Mouse (Mus musculus) MEL (cell line): ENCODE data around the gene Cry2. TPM values are rescaled to one million over a fixed set of nuclear protein-coding genes. Genes with fewer than 3 reads are reported as not detected.

Experiments
- DNase-seq: peaks from one replicate; pipeline ENCODE4 v3.0.0; 2011; ENCODE audit warnings: low read depth, low spot score
- H3K27ac ChIP-seq: 2 replicates; pipeline ENCODE4 v1.5.1; 2012; ENCODE audit warnings: low read depth, mild to moderate bottlenecking, control low read depth, low read length, moderate library complexity; ENCODE audit not compliant: control insufficient read depth
- H3K27me3 ChIP-seq, 2 experiments: fragments of 150-350 bp in 1 of 2; sonication (generic) in 1 of 2; 2 replicates each; pipeline ENCODE4 v1.6.1; 2012; ENCODE audit warnings: low read length in 2 of 2, mild to moderate bottlenecking in 2 of 2, improper control_type of control experiment in 1 of 2, moderate library complexity in 1 of 2; ENCODE audit not compliant: insufficient read depth in 2 of 2, control insufficient read depth in 1 of 2
- H3K36me3 ChIP-seq, 2 experiments: 2 replicates each; pipeline ENCODE4 v1.6.1; 2012 to 2014; ENCODE audit warnings: low read length in 2 of 2, improper control_type of control experiment in 1 of 2, inconsistent platforms in 1 of 2, mild to moderate bottlenecking in 1 of 2; ENCODE audit not compliant: insufficient read depth in 2 of 2, control insufficient read depth in 1 of 2
- H3K4me1 ChIP-seq, 2 experiments: fragments of 150-350 bp in 1 of 2; sonication (generic) in 1 of 2; 2 replicates each; pipeline ENCODE4 v1.6.1; 2012; ENCODE audit warnings: low read length in 2 of 2, improper control_type of control experiment in 1 of 2, mild to moderate bottlenecking in 1 of 2; ENCODE audit not compliant: insufficient read depth in 2 of 2, control insufficient read depth in 1 of 2
- H3K4me3 ChIP-seq, 2 experiments: fragments of 150-350 bp in 1 of 2; sonication (generic) in 1 of 2; 2 replicates each; pipeline ENCODE4 v1.5.1; 2012; ENCODE audit warnings: low read depth in 2 of 2, low read length in 2 of 2, mild to moderate bottlenecking in 2 of 2, moderate library complexity in 2 of 2, control low read depth in 1 of 2, improper control_type of control experiment in 1 of 2; ENCODE audit not compliant: control insufficient read depth in 1 of 2, insufficient read depth in 1 of 2
- H3K79me2 ChIP-seq: 2 replicates; pipeline ENCODE4 v1.6.1; 2012; ENCODE audit warnings: mild to moderate bottlenecking, low read length, moderate library complexity; ENCODE audit not compliant: control insufficient read depth, poor library complexity, insufficient read depth
- H3K9ac ChIP-seq: 2 replicates; pipeline ENCODE4 v1.6.1; 2012; ENCODE audit warnings: low read depth, mild to moderate bottlenecking, control low read depth, low read length, moderate library complexity; ENCODE audit not compliant: control insufficient read depth, poor library complexity, severe bottlenecking
- H3K9me3 ChIP-seq: fragments of 150-350 bp; sonication (generic); replicated peaks from 2 replicates; pipeline ENCODE4 v1.6.1; 2012; ENCODE audit warnings: mild to moderate bottlenecking, low read length, improper control_type of control experiment, moderate library complexity; ENCODE audit not compliant: insufficient read depth
- BHLHE40 ChIP-seq: IDR thresholded peaks from 2 replicates; pipeline ENCODE4 v1.6.1; 2012; ENCODE audit warnings: low read depth, mild to moderate bottlenecking, inconsistent platforms, low read length, improper control_type of control experiment, borderline replicate concordance
- CHD1 ChIP-seq: IDR thresholded peaks from 2 replicates; pipeline ENCODE4 v1.6.1; 2012; ENCODE audit warnings: low read depth, mild to moderate bottlenecking, inconsistent platforms, low read length, improper control_type of control experiment
- CHD2 ChIP-seq: IDR thresholded peaks from 2 replicates; pipeline ENCODE4 v1.6.1; 2011; ENCODE audit warnings: low read length, improper control_type of control experiment
- CTCF ChIP-seq, 3 experiments: IDR thresholded peaks in 2 of 3; conservative IDR thresholded peaks in 1 of 3; 2 replicates each; pipeline ENCODE4 v1.5.1; 2011 to 2012; ENCODE audit warnings: low read length in 3 of 3, low read depth in 2 of 3, mild to moderate bottlenecking in 2 of 3, improper control_type of control experiment in 1 of 3, inconsistent platforms in 1 of 3, mixed read lengths in 1 of 3, moderate library complexity in 1 of 3; ENCODE audit not compliant: control insufficient read depth in 1 of 3, insufficient read depth in 1 of 3, poor library complexity in 1 of 3, severe bottlenecking in 1 of 3
- EP300 ChIP-seq, 2 experiments: IDR thresholded peaks; 2 replicates each; pipeline ENCODE4 v1.6.1; 2011; ENCODE audit warnings: improper control_type of control experiment in 2 of 2, low read length in 2 of 2, low read depth in 1 of 2, mild to moderate bottlenecking in 1 of 2
- ETS1 ChIP-seq: IDR thresholded peaks from 2 replicates; pipeline ENCODE4 v1.6.1; 2012; ENCODE audit warnings: low read depth, mild to moderate bottlenecking, inconsistent platforms, low read length, improper control_type of control experiment, moderate library complexity
- GATA1 ChIP-seq: IDR thresholded peaks from 2 replicates; pipeline ENCODE4 v1.6.1; 2011; ENCODE audit warnings: low read depth, low read length, improper control_type of control experiment
- HCFC1 ChIP-seq: IDR thresholded peaks from 2 replicates; pipeline ENCODE4 v1.6.1; 2012; ENCODE audit warnings: low read depth, mild to moderate bottlenecking, inconsistent platforms, low read length, improper control_type of control experiment, moderate library complexity
- MAX ChIP-seq: IDR thresholded peaks from 2 replicates; pipeline ENCODE4 v1.6.1; 2011; ENCODE audit warnings: low read length, improper control_type of control experiment
- MAZ ChIP-seq: IDR thresholded peaks from 2 replicates; pipeline ENCODE4 v1.6.1; 2012; ENCODE audit warnings: low read depth, mild to moderate bottlenecking, inconsistent platforms, low read length, improper control_type of control experiment
- MXI1 ChIP-seq: IDR thresholded peaks from 2 replicates; pipeline ENCODE4 v1.6.1; 2011; ENCODE audit warnings: mild to moderate bottlenecking, low read depth, low read length, improper control_type of control experiment
- MYC ChIP-seq: IDR thresholded peaks from 2 replicates; pipeline ENCODE4 v1.6.1; 2011; ENCODE audit warnings: low read depth, mild to moderate bottlenecking, low read length, improper control_type of control experiment, moderate library complexity
- NELFE ChIP-seq: IDR thresholded peaks from 2 replicates; pipeline ENCODE4 v1.6.1; 2011; ENCODE audit warnings: low read depth, low read length, improper control_type of control experiment
- NRF1 ChIP-seq: IDR thresholded peaks from 2 replicates; pipeline ENCODE4 v1.6.1; 2014; ENCODE audit warnings: low read depth, mild to moderate bottlenecking, inconsistent platforms, low read length, improper control_type of control experiment, moderate library complexity; ENCODE audit not compliant: poor library complexity, insufficient read depth, severe bottlenecking
- POLR2A ChIP-seq, 2 experiments: IDR thresholded peaks; 2 replicates each; pipeline ENCODE4 v1.6.1; 2011 to 2012; ENCODE audit warnings: low read length in 2 of 2, mild to moderate bottlenecking in 2 of 2, control low read depth in 1 of 2, improper control_type of control experiment in 1 of 2, low read depth in 1 of 2, moderate library complexity in 1 of 2; ENCODE audit not compliant: control insufficient read depth in 1 of 2, insufficient read depth in 1 of 2, poor library complexity in 1 of 2
- POLR2AphosphoS2 ChIP-seq: IDR thresholded peaks from 2 replicates; pipeline ENCODE4 v1.6.1; 2011; ENCODE audit warnings: low read length, improper control_type of control experiment
- SIN3A ChIP-seq: IDR thresholded peaks from 2 replicates; pipeline ENCODE4 v1.6.1; 2012; ENCODE audit warnings: low read length, improper control_type of control experiment, inconsistent platforms
- TCF12 ChIP-seq: IDR thresholded peaks from 2 replicates; pipeline ENCODE4 v1.6.1; 2014; ENCODE audit warnings: low read depth, mild to moderate bottlenecking, inconsistent platforms, low read length, improper control_type of control experiment, moderate library complexity
- USF1 ChIP-seq: IDR thresholded peaks from 2 replicates; pipeline ENCODE4 v1.6.1; 2014; ENCODE audit warnings: low read depth, mild to moderate bottlenecking, inconsistent platforms, low read length, improper control_type of control experiment, moderate library complexity
- ZC3H11A ChIP-seq: IDR thresholded peaks from 2 replicates; pipeline ENCODE4 v1.6.1; 2012; ENCODE audit warnings: low read depth, mild to moderate bottlenecking, inconsistent platforms, low read length, improper control_type of control experiment
- ZMIZ1 ChIP-seq: IDR thresholded peaks from 2 replicates; pipeline ENCODE4 v1.6.1; 2012; ENCODE audit warnings: low read depth, mild to moderate bottlenecking, inconsistent platforms, low read length, improper control_type of control experiment, moderate library complexity
- polyA plus RNA-seq, 2 experiments: library from polyadenylated mRNA; stranded (reverse) in 1 of 2; unstranded in 1 of 2; fragments of >175 nt in 1 of 2; fragments of >200 nt in 1 of 2; gene quantifications; 2 replicates each; pipeline versions ENCODE4 v1.2.1 to v1.2.4; 2012; ENCODE audit warnings: low replicate concordance in 2 of 2, low read depth in 1 of 2; ENCODE audit not compliant: insufficient read length in 2 of 2, insufficient read depth in 1 of 2, missing spikeins in 1 of 2
- total RNA-seq: library from RNA; depleted of rRNA; stranded (reverse); fragments of 300-350 nt; gene quantifications from 2 replicates; pipeline ENCODE4 v1.2.3, GENCODE M21; 2012; rRNA removed

Cry2 gene
- total RNA-seq = 13.3 and 16.4 TPM in 2 replicates
- 10 to 100 TPM in 1 of 2 experiments, not detected in 1; 36.2 TPM for polyA plus RNA-seq

- Histone ChIP-seq H3K4me3 (peak within 1 kb of the TSS; percentile 70 to 92), H3K27me3 (no peaks in the 10 kb centered on the region), H3K36me3 (peaks cover 0 to 23% of the 10 kb centered on the region in 2 experiments; a peak in 3 of 4 replicates), H3K9ac (peak within 1 kb of the TSS; percentile 76), H3K27ac (peak within 1 kb of the TSS; percentile 59), H3K9me3 (no peaks in the 10 kb centered on the region), H3K4me1 (peaks cover 9 to 36% of the 10 kb centered on the region in 2 experiments), H3K79me2 (peaks cover 49% of the 10 kb centered on the region)
- peak; percentile 98 for DNase-seq
- no peak for TF ChIP-seq CHD1
- peak; percentile 97 for TF ChIP-seq BHLHE40
- TF ChIP-seq CTCF (IDR thresholded peaks at IDR 0.05 in 2 of 3, conservative IDR thresholded peaks at IDR 0.05 in 1 of 3; ENCODE audit: control insufficient read depth in 1 of 3, insufficient read depth in 1 of 3, low read depth in 2 of 3, low read length in 3 of 3, poor library complexity in 1 of 3, severe bottlenecking in 1 of 3) = no peak
- peak; percentile 81 for TF ChIP-seq SIN3A
- peak; percentile 29; the same call in 1 of the 2 replicates for TF ChIP-seq TCF12
- no peak for TF ChIP-seq ZC3H11A
- TF ChIP-seq NRF1 = peak; percentile 61; the same call in 1 of the 2 replicates
- TF ChIP-seq MYC = peak; percentile 19; the same call in 1 of the 2 replicates
- no peak for TF ChIP-seq EP300 (IDR thresholded peaks at IDR 0.05; ENCODE audit: low read depth in 1 of 2, low read length in 2 of 2)
- peak; percentile 89 for TF ChIP-seq CHD2
- peak; percentile 46 for TF ChIP-seq HCFC1
- peak; percentile 82 to 92 for TF ChIP-seq POLR2A (IDR thresholded peaks at IDR 0.05; ENCODE audit: control insufficient read depth in 1 of 2, insufficient read depth in 1 of 2, low read depth in 1 of 2, low read length in 2 of 2, poor library complexity in 1 of 2)
- peak; percentile 92 for TF ChIP-seq ZMIZ1
- TF ChIP-seq USF1 = peak; percentile 47
- TF ChIP-seq MAX = peak; percentile 83
- peak; percentile 59; the same call in 1 of the 2 replicates for TF ChIP-seq ETS1
- peak; percentile 90; the same call in 1 of the 2 replicates for TF ChIP-seq MXI1
- TF ChIP-seq GATA1 = no peak
- TF ChIP-seq MAZ = peak; percentile 64; the same call in 1 of the 2 replicates
- TF ChIP-seq NELFE = peak; percentile 93
- TF ChIP-seq POLR2AphosphoS2 = peak; percentile 85; the same call in 1 of the 2 replicates
These were observed at the start of gene Cry2 for GRCm38 (mm10) chr2:92433578-92434374. TSS of gene Cry2 (minus strand) at chr2:92434043.
